Mouse (Mus musculus) midbrain, embryonic 16.5 days (tissue): ENCODE data around the gene Zfp36l2. TPM values are rescaled to one million over a fixed set of nuclear protein-coding genes. Genes with fewer than 3 reads are reported as not detected.

Experiments used
- ATAC-seq: fragments of 200-750 bp; cut with Nextera tagmentation; 2 replicates; pipeline ENCODE4 v1.8.0; 2017; ENCODE audit warnings: moderate TSS enrichment
- H3K27ac ChIP-seq: fragments of 300-500 bp; sonication (generic); 2 replicates; pipeline ENCODE4 v1.5.1; 2014; ENCODE audit warnings: mild to moderate bottlenecking, low read length, mixed read lengths
- H3K27me3 ChIP-seq: fragments of 300-500 bp; sonication (generic); 2 replicates; pipeline ENCODE4 v1.6.1; 2014; ENCODE audit warnings: low read depth, low read length, mixed read lengths; ENCODE audit not compliant: control insufficient read depth, insufficient read depth
- H3K36me3 ChIP-seq: fragments of 300-500 bp; sonication (generic); 2 replicates; pipeline ENCODE4 v1.6.1; 2014; ENCODE audit warnings: mild to moderate bottlenecking, low read length, moderate library complexity, mixed read lengths; ENCODE audit not compliant: control insufficient read depth, insufficient read depth
- H3K4me1 ChIP-seq: fragments of 300-500 bp; sonication (generic); 2 replicates; pipeline ENCODE4 v1.6.1; 2014; ENCODE audit warnings: mild to moderate bottlenecking, low read length, mixed read lengths; ENCODE audit not compliant: control insufficient read depth, insufficient read depth
- H3K4me2 ChIP-seq: fragments of 300-500 bp; sonication (generic); 2 replicates; pipeline ENCODE4 v1.6.1; 2014; ENCODE audit warnings: mild to moderate bottlenecking, low read length, mixed read lengths
- H3K4me3 ChIP-seq: fragments of 300-500 bp; sonication (generic); 2 replicates; pipeline ENCODE4 v1.5.1; 2014; ENCODE audit warnings: low read depth, mild to moderate bottlenecking, low read length, moderate library complexity, mixed read lengths
- H3K9ac ChIP-seq: fragments of 300-500 bp; sonication (generic); 2 replicates; pipeline ENCODE4 v1.6.1; 2014; ENCODE audit warnings: low read depth, low read length, mixed read lengths
- H3K9me3 ChIP-seq: fragments of 300-500 bp; sonication (generic); replicated peaks from 2 replicates; pipeline ENCODE4 v1.6.1; 2014; ENCODE audit warnings: mild to moderate bottlenecking, low read length, mixed read lengths; ENCODE audit not compliant: control insufficient read depth, poor library complexity, severe bottlenecking
- WGBS: fragments of 180-500 bp; shearing (Covaris S2); extraction: QIAGEN DNeasy Blood & Tissue Kit; methylation state at CpG from one replicate; pipeline ENCODE4 v1.1.7; 2014; 5-methylcytosine and 5-hydroxymethylcytosine counted together
- polyA plus RNA-seq: library from polyadenylated mRNA; unstranded; fragments of >200 nt; fragmentation: Nextera tagmentation; extraction: Ambion mirVana; gene quantifications from 2 replicates; pipeline ENCODE4 v1.2.1, GENCODE M21; 2015

Gene Zfp36l2
- polyA plus RNA-seq, 1 experiment from 2014 or later, result 3.6 TPM

GRCm38 (mm10) chr17:84175196-84175595 is 12.6 kb downstream of the Zfp36l2 start:
- ATAC-seq, result no peak
- 96% methylated on average over 17 of the region's 17 CpGs for WGBS
- no peaks in the 10 kb centered on the region; the same call in 1 of the 2 replicates for H3K9me3 ChIP-seq
- no peaks in the 10 kb centered on the region for H3K27me3 ChIP-seq
- no peaks in the 10 kb centered on the region for H3K4me1 ChIP-seq
- H3K9ac ChIP-seq, result no peak overlapping the region
- H3K4me3 ChIP-seq, result no peak overlapping the region
- no peak overlapping the region for H3K4me2 ChIP-seq
- H3K36me3 ChIP-seq, result no peaks in the 10 kb centered on the region
- H3K27ac ChIP-seq, result no peak overlapping the region

- Histone ChIP-seq H3K4me2 (no peak overlapping the region), H3K4me1 (no peaks in the 10 kb centered on the region), H3K9me3 (no peaks in the 10 kb centered on the region), H3K27ac (no peak overlapping the region), H3K36me3 (no peaks in the 10 kb centered on the region), H3K9ac (no peak overlapping the region), H3K4me3 (no peak overlapping the region), H3K27me3 (no peaks in the 10 kb centered on the region)
- ATAC-seq, result no peak
- WGBS, result 98% methylated on average over 4 of the region's 4 CpGs
These were observed 20.4 kb downstream of the Zfp36l2 start for GRCm38 (mm10) chr17:84167377-84167776.

GRCm38 (mm10) chr17:84166135-84166860 is 21.4 kb downstream of the Zfp36l2 start:
- no peaks in the 10 kb centered on the region for H3K9me3 ChIP-seq
- no peak overlapping the region for H3K27ac ChIP-seq
- 91% methylated on average over 9 of the region's 9 CpGs for WGBS
- ATAC-seq, result no peak
- no peak overlapping the region for H3K9ac ChIP-seq
- no peaks in the 10 kb centered on the region for H3K4me1 ChIP-seq
- H3K4me2 ChIP-seq, result no peak overlapping the region
- no peaks in the 10 kb centered on the region for H3K36me3 ChIP-seq
- no peaks in the 10 kb centered on the region for H3K27me3 ChIP-seq
- no peak overlapping the region for H3K4me3 ChIP-seq

GRCm38 (mm10) chr17:84165735-84166134 is 22.0 kb downstream of the Zfp36l2 start:
- Histone ChIP-seq H3K9ac (no peak overlapping the region), H3K4me1 (no peaks in the 10 kb centered on the region), H3K4me2 (no peak overlapping the region), H3K9me3 (no peaks in the 10 kb centered on the region), H3K36me3 (no peaks in the 10 kb centered on the region), H3K27ac (no peak overlapping the region), H3K27me3 (no peaks in the 10 kb centered on the region), H3K4me3 (no peak overlapping the region)
- ATAC-seq, result no peak
- 94% methylated on average over 3 of the region's 3 CpGs for WGBS

GRCm38 (mm10) chr17:84164146-84164545 is 23.6 kb downstream of the Zfp36l2 start:
- Histone ChIP-seq H3K27me3 (no peaks in the 10 kb centered on the region), H3K9me3 (no peaks in the 10 kb centered on the region), H3K9ac (no peak overlapping the region), H3K4me2 (no peak overlapping the region), H3K27ac (no peak overlapping the region), H3K36me3 (no peaks in the 10 kb centered on the region), H3K4me3 (no peak overlapping the region), H3K4me1 (no peaks in the 10 kb centered on the region)
- no peak for ATAC-seq
- 76% methylated on average over 8 of the region's 8 CpGs for WGBS

- Histone ChIP-seq H3K27ac (no peak overlapping the region), H3K9me3 (no peaks in the 10 kb centered on the region), H3K4me2 (no peak overlapping the region), H3K9ac (no peak overlapping the region), H3K27me3 (no peaks in the 10 kb centered on the region), H3K4me1 (no peaks in the 10 kb centered on the region), H3K36me3 (no peaks in the 10 kb centered on the region), H3K4me3 (no peak overlapping the region)
- ATAC-seq, result no peak
- WGBS, result 81% methylated on average over 12 of the region's 12 CpGs
These were observed 24.5 kb downstream of the Zfp36l2 start for GRCm38 (mm10) chr17:84163066-84163785.

GRCm38 (mm10) chr17:84162211-84162760 is 25.5 kb downstream of the Zfp36l2 start:
- H3K9ac ChIP-seq, result no peak overlapping the region
- no peak overlapping the region for H3K4me3 ChIP-seq
- H3K36me3 ChIP-seq, result no peaks in the 10 kb centered on the region
- H3K27me3 ChIP-seq, result no peaks in the 10 kb centered on the region
- H3K9me3 ChIP-seq, result no peaks in the 10 kb centered on the region
- no peak overlapping the region for H3K4me2 ChIP-seq
- H3K4me1 ChIP-seq, result no peaks in the 10 kb centered on the region
- WGBS, result 92% methylated on average over 8 of the region's 8 CpGs
- no peak for ATAC-seq
- H3K27ac ChIP-seq, result no peak overlapping the region

- WGBS, result 46% methylated on average over 6 of the region's 6 CpGs
- H3K9me3 ChIP-seq, result no peaks in the 10 kb centered on the region
These were observed 26.4 kb downstream of the Zfp36l2 start for GRCm38 (mm10) chr17:84161231-84161854.

GRCm38 (mm10) chr17:84158891-84159290 is 28.9 kb downstream of the Zfp36l2 start:
- no peak for ATAC-seq
- no peaks in the 10 kb centered on the region for H3K9me3 ChIP-seq
- no peaks in the 10 kb centered on the region for H3K4me1 ChIP-seq
- H3K4me3 ChIP-seq, result no peak overlapping the region
- no peaks in the 10 kb centered on the region for H3K36me3 ChIP-seq
- no peak overlapping the region for H3K9ac ChIP-seq
- no peak overlapping the region for H3K27ac ChIP-seq
- WGBS, result 55% methylated on average over 15 of the region's 15 CpGs
- no peaks in the 10 kb centered on the region for H3K27me3 ChIP-seq
- no peak overlapping the region for H3K4me2 ChIP-seq

More at GRCm38 (mm10) chr17:84161231-84161854, 26.4 kb downstream of the Zfp36l2 start:
- Histone ChIP-seq H3K27me3 (no peaks in the 10 kb centered on the region), H3K4me1 (no peaks in the 10 kb centered on the region), H3K9ac (no peak overlapping the region), H3K4me2 (no peak overlapping the region), H3K36me3 (no peaks in the 10 kb centered on the region), H3K27ac (no peak overlapping the region), H3K4me3 (no peak overlapping the region)
- ATAC-seq, result peak; percentile 57; the same call in 1 of the 2 replicates
